Mouse (Mus musculus) forebrain, postnatal 0 days (tissue): ENCODE results near the gene Scimp. TPM values are rescaled to one million over a fixed set of nuclear protein-coding genes. Genes with fewer than 3 reads are reported as not detected.

Experiments used
- ATAC-seq: fragments of 200-750 bp; cut with Nextera tagmentation; 2 replicates; pipeline ENCODE4 v1.8.0; 2017; ENCODE audit warnings: mild to moderate bottlenecking, moderate library complexity
- DNase-seq: peaks from one replicate; pipeline ENCODE4 v3.0.0-alpha.2; 2015
- H3K27ac ChIP-seq: fragments of 300-500 bp; sonication (generic); 2 replicates; pipeline ENCODE4 v1.5.1; 2014; ENCODE audit warnings: low read depth, mild to moderate bottlenecking, antibody characterized with exemption, low read length, moderate library complexity, mixed read lengths
- H3K27me3 ChIP-seq: fragments of 300-500 bp; sonication (generic); 2 replicates; pipeline ENCODE4 v1.6.1; 2014; ENCODE audit warnings: mild to moderate bottlenecking, low read length, mixed read lengths; ENCODE audit not compliant: insufficient read depth
- H3K36me3 ChIP-seq: fragments of 300-500 bp; sonication (generic); 2 replicates; pipeline ENCODE4 v1.6.1; 2014; ENCODE audit warnings: mild to moderate bottlenecking, moderate library complexity; ENCODE audit not compliant: insufficient read depth
- H3K4me1 ChIP-seq: fragments of 300-500 bp; sonication (generic); 2 replicates; pipeline ENCODE4 v1.6.1; 2014; ENCODE audit warnings: antibody characterized with exemption; ENCODE audit not compliant: insufficient read depth
- H3K4me2 ChIP-seq: fragments of 300-500 bp; sonication (generic); 2 replicates; pipeline ENCODE4 v1.6.1; 2014; ENCODE audit warnings: low read depth, mild to moderate bottlenecking, moderate library complexity
- H3K4me3 ChIP-seq: fragments of 300-500 bp; sonication (generic); 2 replicates; pipeline ENCODE4 v1.5.1; 2014; ENCODE audit warnings: low read depth, low read length, mixed read lengths
- H3K9ac ChIP-seq: fragments of 300-500 bp; sonication (generic); 2 replicates; pipeline ENCODE4 v1.6.1; 2014; ENCODE audit warnings: mild to moderate bottlenecking
- H3K9me3 ChIP-seq: fragments of 300-500 bp; sonication (generic); 2 replicates; pipeline ENCODE4 v1.6.1; 2016; ENCODE audit warnings: low read length
- CTCF ChIP-seq: sonication (generic); IDR thresholded peaks from 2 replicates; pipeline ENCODE4 v1.5.1; 2016; ENCODE audit warnings: antibody characterized with exemption, control low read depth, low read depth
- WGBS: fragments of 180-500 bp; shearing (Covaris S2); extraction: QIAGEN DNeasy Blood & Tissue Kit; methylation state at CpG from one replicate; pipeline ENCODE4 v1.1.7; 2014; 5-methylcytosine and 5-hydroxymethylcytosine counted together
- polyA plus RNA-seq: library from polyadenylated mRNA; unstranded; fragments of >200 nt; fragmentation: Nextera tagmentation; extraction: Ambion mirVana; gene quantifications from 2 replicates; pipeline ENCODE4 v1.2.1, GENCODE M21; 2015
- total RNA-seq: library from RNA; depleted of rRNA; stranded (reverse); fragments of >200 nt; gene quantifications from 2 replicates; pipeline ENCODE4 v1.2.3, GENCODE M21; 2014

Gene Scimp
- total and polyA plus RNA-seq, 2 experiments from 2014 or later = not detected

- Histone ChIP-seq H3K9me3 (no peaks in the 10 kb centered on the region), H3K4me3 (no peak overlapping the region), H3K27ac (no peak overlapping the region), H3K36me3 (no peaks in the 10 kb centered on the region), H3K27me3 (no peaks in the 10 kb centered on the region), H3K9ac (no peak overlapping the region), H3K4me2 (no peak overlapping the region), H3K4me1 (no peaks in the 10 kb centered on the region)
- WGBS = 53% methylated on average over 13 of the region's 13 CpGs
- DNase-seq (no peak), ATAC-seq (no peak)
- TF ChIP-seq CTCF = no peak
Measured at GRCm38 (mm10) chr11:70811471-70812240, 730 bp downstream of the Scimp start.

- no peak overlapping the region for H3K4me3 ChIP-seq
- H3K36me3 ChIP-seq = no peaks in the 10 kb centered on the region
- no peak overlapping the region for H3K27ac ChIP-seq
- WGBS = 75% methylated on average over 5 of the region's 5 CpGs
- no peaks in the 10 kb centered on the region for H3K4me1 ChIP-seq
- H3K4me2 ChIP-seq = no peak overlapping the region
- H3K9me3 ChIP-seq = no peaks in the 10 kb centered on the region
- no peak overlapping the region for H3K9ac ChIP-seq
- no peak for TF ChIP-seq CTCF
- DNase-seq = no peak
- no peaks in the 10 kb centered on the region for H3K27me3 ChIP-seq
- ATAC-seq = no peak
Measured at GRCm38 (mm10) chr11:70811041-70811440, 1.3 kb downstream of the Scimp start.

- DNase-seq (no peak), ATAC-seq (no peak)
- Histone ChIP-seq H3K9ac (no peak overlapping the region), H3K27ac (no peak overlapping the region), H3K4me1 (no peaks in the 10 kb centered on the region), H3K4me3 (no peak overlapping the region), H3K36me3 (no peaks in the 10 kb centered on the region), H3K27me3 (no peaks in the 10 kb centered on the region), H3K9me3 (no peaks in the 10 kb centered on the region), H3K4me2 (no peak overlapping the region)
- TF ChIP-seq CTCF = no peak
- 33% methylated on average over 1 of the region's 1 CpGs for WGBS
Measured at GRCm38 (mm10) chr11:70809011-70809410, 3.4 kb downstream of the Scimp start.

GRCm38 (mm10) chr11:70808101-70808500 is 4.3 kb downstream of the Scimp start:
- H3K9ac ChIP-seq = no peak overlapping the region
- no peak overlapping the region for H3K4me3 ChIP-seq
- WGBS = 79% methylated on average over 3 of the region's 3 CpGs
- no peak overlapping the region for H3K27ac ChIP-seq
- DNase-seq (no peak), ATAC-seq (no peak)
- no peaks in the 10 kb centered on the region for H3K9me3 ChIP-seq
- no peaks in the 10 kb centered on the region for H3K27me3 ChIP-seq
- no peaks in the 10 kb centered on the region for H3K36me3 ChIP-seq
- TF ChIP-seq CTCF = no peak
- H3K4me1 ChIP-seq = no peaks in the 10 kb centered on the region
- H3K4me2 ChIP-seq = no peak overlapping the region

- H3K9me3 ChIP-seq = no peaks in the 10 kb centered on the region
- no peak overlapping the region for H3K4me3 ChIP-seq
- 88% methylated on average over 4 of the region's 4 CpGs for WGBS
- H3K27me3 ChIP-seq = no peaks in the 10 kb centered on the region
- H3K4me2 ChIP-seq = no peak overlapping the region
- no peak overlapping the region for H3K9ac ChIP-seq
- no peaks in the 10 kb centered on the region for H3K4me1 ChIP-seq
- H3K27ac ChIP-seq = no peak overlapping the region
- ATAC-seq = no peak
- no peak for DNase-seq
- no peaks in the 10 kb centered on the region for H3K36me3 ChIP-seq
- no peak for TF ChIP-seq CTCF
Measured at GRCm38 (mm10) chr11:70807630-70808029, 4.8 kb downstream of the Scimp start.

GRCm38 (mm10) chr11:70806697-70807096 is 5.7 kb downstream of the Scimp start:
- Histone ChIP-seq H3K9ac (no peak overlapping the region), H3K27ac (no peak overlapping the region), H3K4me2 (no peak overlapping the region), H3K36me3 (no peaks in the 10 kb centered on the region), H3K4me1 (no peaks in the 10 kb centered on the region), H3K27me3 (no peaks in the 10 kb centered on the region), H3K4me3 (no peak overlapping the region), H3K9me3 (no peaks in the 10 kb centered on the region)
- DNase-seq (no peak), ATAC-seq (no peak)
- 88% methylated on average over 4 of the region's 4 CpGs for WGBS
- TF ChIP-seq CTCF = no peak

- H3K27me3 ChIP-seq = no peaks in the 10 kb centered on the region
- DNase-seq (no peak), ATAC-seq (no peak)
- H3K4me3 ChIP-seq = no peak overlapping the region
- TF ChIP-seq CTCF = no peak
- H3K4me1 ChIP-seq = no peaks in the 10 kb centered on the region
- WGBS = 84% methylated on average over 8 of the region's 8 CpGs
- no peaks in the 10 kb centered on the region for H3K36me3 ChIP-seq
- no peak overlapping the region for H3K27ac ChIP-seq
- no peaks in the 10 kb centered on the region for H3K9me3 ChIP-seq
- no peak overlapping the region for H3K9ac ChIP-seq
- H3K4me2 ChIP-seq = no peak overlapping the region
Measured at GRCm38 (mm10) chr11:70805641-70806175, 6.7 kb downstream of the Scimp start.
